Mouse (Mus musculus) heart, embryonic 10.5 days (tissue): ENCODE data around the gene Uggt1. TPM values are rescaled to one million over a fixed set of nuclear protein-coding genes. Genes with fewer than 3 reads are reported as not detected.
A peak's percentile ranks its signal among the peaks of the same experiment; 100 is the strongest.

Experiments used
- DNase-seq: peaks from one replicate; pipeline ENCODE4 v3.0.0-alpha.2; 2017; ENCODE audit warnings: low spot score
- H3K27ac ChIP-seq: fragments of 300-500 bp; sonication (generic); 2 replicates; pipeline ENCODE4 v1.5.1; 2016; ENCODE audit warnings: mild to moderate bottlenecking
- H3K27me3 ChIP-seq: fragments of 300-500 bp; sonication (generic); 2 replicates; pipeline ENCODE4 v1.6.1; 2016; ENCODE audit warnings: mild to moderate bottlenecking; ENCODE audit not compliant: poor library complexity, insufficient read depth, severe bottlenecking
- H3K36me3 ChIP-seq: fragments of 300-500 bp; sonication (generic); 2 replicates; pipeline ENCODE4 v1.6.1; 2016; ENCODE audit warnings: mild to moderate bottlenecking, moderate library complexity
- H3K4me1 ChIP-seq: fragments of 300-500 bp; sonication (generic); 2 replicates; pipeline ENCODE4 v1.6.1; 2016; ENCODE audit warnings: mild to moderate bottlenecking
- H3K4me3 ChIP-seq: fragments of 300-500 bp; sonication (generic); 2 replicates; pipeline ENCODE4 v1.5.1; 2016; ENCODE audit warnings: mild to moderate bottlenecking, moderate library complexity
- H3K9me3 ChIP-seq: fragments of 300-500 bp; sonication (generic); 2 replicates; pipeline ENCODE4 v1.6.1; 2016; ENCODE audit warnings: mild to moderate bottlenecking, moderate library complexity
- WGBS: fragments of 180-500 bp; shearing (Covaris S2); methylation state at CpG from one replicate; pipeline ENCODE4 v1.1.7; 2016; 5-methylcytosine and 5-hydroxymethylcytosine counted together
- microRNA-seq: library from miRNA; unstranded; fragments of <30 nt; microRNA quantifications from one replicate; pipeline ENCODE4, GENCODE M21; 2017
- polyA plus RNA-seq: library from polyadenylated mRNA; unstranded; fragments of >200 nt; fragmentation: Nextera tagmentation; extraction: Ambion mirVana; gene quantifications from 2 replicates; pipeline ENCODE4 v1.2.1, GENCODE M21; 2016

The Uggt1 gene
- polyA plus RNA-seq, 1 experiment from 2014 or later = 51.9 TPM

DNA sequence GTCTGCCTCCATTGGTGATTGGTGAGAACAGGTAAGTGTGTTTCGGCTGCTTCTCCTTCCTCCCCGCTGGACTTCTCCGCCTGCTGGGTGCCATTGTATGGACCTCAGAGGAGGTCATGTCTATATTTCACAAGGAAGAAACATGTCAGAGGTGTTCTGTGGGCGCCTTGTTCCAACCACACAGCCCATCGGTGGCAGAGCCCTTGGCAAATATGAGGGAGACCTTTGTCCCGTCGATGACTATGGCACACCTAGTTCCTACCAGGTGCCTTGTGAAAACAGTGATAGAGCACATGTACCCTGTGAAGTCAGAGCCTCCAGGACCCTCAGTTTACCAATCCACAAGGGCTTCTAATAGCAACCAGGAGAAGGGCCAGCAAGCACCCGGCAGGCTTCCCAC is 150.8 kb downstream of the Uggt1 start:
- peaks cover 40% of the 10 kb centered on the region for H3K36me3 ChIP-seq
- DNase-seq = no peak
- H3K4me1 ChIP-seq = peaks cover 59% of the 10 kb centered on the region
- H3K27ac ChIP-seq = no peak overlapping the region
- H3K4me3 ChIP-seq = no peak overlapping the region
- H3K9me3 ChIP-seq = no peaks in the 10 kb centered on the region
- no peaks in the 10 kb centered on the region for H3K27me3 ChIP-seq
- 95% methylated on average over 8 of the region's 8 CpGs for WGBS

DNA sequence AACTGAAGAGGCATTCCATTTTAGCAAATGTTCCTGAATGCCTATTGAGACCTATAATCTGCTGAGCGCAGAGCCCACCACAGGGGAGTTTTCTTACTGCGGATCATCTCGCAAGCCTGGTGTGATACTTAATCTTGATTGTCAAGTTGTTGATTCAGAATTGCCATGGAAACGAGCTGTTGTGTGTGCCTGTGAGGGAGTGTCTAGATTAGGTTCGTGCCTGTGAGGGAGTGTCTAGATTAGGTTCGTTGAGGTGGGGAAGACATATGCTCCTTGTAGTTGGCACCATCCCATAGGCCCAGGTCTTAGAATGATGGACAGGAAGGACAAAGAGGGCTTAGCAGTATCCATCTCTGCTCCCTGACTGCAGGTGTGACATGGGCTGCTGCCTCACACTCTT is 153.3 kb downstream of the Uggt1 start:
- Histone ChIP-seq H3K4me3 (no peak overlapping the region), H3K27me3 (no peaks in the 10 kb centered on the region), H3K36me3 (peaks cover 38% of the 10 kb centered on the region), H3K9me3 (no peaks in the 10 kb centered on the region), H3K27ac (no peak overlapping the region), H3K4me1 (peaks cover 57% of the 10 kb centered on the region)
- 70% methylated on average over 6 of the region's 6 CpGs for WGBS
- DNase-seq = no peak

GRCm38 (mm10) chr1:36090722-36091110 is 153.8 kb downstream of the Uggt1 start:
- H3K36me3 ChIP-seq = peaks cover 37% of the 10 kb centered on the region
- DNase-seq = no peak
- peak overlapping the region; percentile 71; the same call in 1 of the 2 replicates for H3K27ac ChIP-seq
- no peak overlapping the region for H3K4me3 ChIP-seq
- peaks cover 51% of the 10 kb centered on the region for H3K4me1 ChIP-seq
- 88% methylated on average over 4 of the region's 4 CpGs for WGBS
- H3K9me3 ChIP-seq = no peaks in the 10 kb centered on the region
- H3K27me3 ChIP-seq = no peaks in the 10 kb centered on the region

Small RNA genes within 50 kb of the gene (microRNA-seq; reads per million reads assigned to microRNA genes)
- 4.3 reads per million, percentile 12 among the genes with 10 or more reads in this experiment for gene Mir6897

Other genes with a start within 250 kb of the Uggt1 start
- 3.5 and 5.7 TPM in 2 replicates for gene Hs6st1, start 176.3 kb downstream of the Uggt1 start, polyA plus RNA-seq
- 1.6 and 2.3 TPM in 2 replicates for gene Neurl3, start 30.0 kb upstream of the Uggt1 start, polyA plus RNA-seq
- 5.3 and 6.7 TPM in 2 replicates for gene Arid5a, start 63.0 kb upstream of the Uggt1 start, polyA plus RNA-seq
- gene Kansl3, start 124.5 kb upstream of the Uggt1 start, polyA plus RNA-seq = 46.7 and 52.1 TPM in 2 replicates
- 0.74 and 1.3 TPM in 2 replicates for gene Fer1l5, start 127.6 kb upstream of the Uggt1 start, polyA plus RNA-seq
- gene Lman2l, start 200.6 kb upstream of the Uggt1 start, polyA plus RNA-seq = 53.7 and 57.8 TPM in 2 replicates
- 7.1 and 8.6 TPM in 2 replicates for gene Cnnm4, start 226.9 kb upstream of the Uggt1 start, polyA plus RNA-seq